Mouse (Mus musculus) forebrain, postnatal 0 days (tissue): ENCODE data around the gene Tnfrsf17. TPM values are rescaled to one million over a fixed set of nuclear protein-coding genes. Genes with fewer than 3 reads are reported as not detected.
A peak's percentile ranks its signal among the peaks of the same experiment; 100 is the strongest.

Experiments used
- ATAC-seq: fragments of 200-750 bp; cut with Nextera tagmentation; 2 replicates; pipeline ENCODE4 v1.8.0; 2017; ENCODE audit warnings: mild to moderate bottlenecking, moderate library complexity
- DNase-seq: peaks from one replicate; pipeline ENCODE4 v3.0.0-alpha.2; 2015
- H3K27ac ChIP-seq: fragments of 300-500 bp; sonication (generic); 2 replicates; pipeline ENCODE4 v1.5.1; 2014; ENCODE audit warnings: low read depth, mild to moderate bottlenecking, antibody characterized with exemption, low read length, moderate library complexity, mixed read lengths
- H3K27me3 ChIP-seq: fragments of 300-500 bp; sonication (generic); 2 replicates; pipeline ENCODE4 v1.6.1; 2014; ENCODE audit warnings: mild to moderate bottlenecking, low read length, mixed read lengths; ENCODE audit not compliant: insufficient read depth
- H3K36me3 ChIP-seq: fragments of 300-500 bp; sonication (generic); 2 replicates; pipeline ENCODE4 v1.6.1; 2014; ENCODE audit warnings: mild to moderate bottlenecking, moderate library complexity; ENCODE audit not compliant: insufficient read depth
- H3K4me1 ChIP-seq: fragments of 300-500 bp; sonication (generic); 2 replicates; pipeline ENCODE4 v1.6.1; 2014; ENCODE audit warnings: antibody characterized with exemption; ENCODE audit not compliant: insufficient read depth
- H3K4me2 ChIP-seq: fragments of 300-500 bp; sonication (generic); 2 replicates; pipeline ENCODE4 v1.6.1; 2014; ENCODE audit warnings: low read depth, mild to moderate bottlenecking, moderate library complexity
- H3K4me3 ChIP-seq: fragments of 300-500 bp; sonication (generic); 2 replicates; pipeline ENCODE4 v1.5.1; 2014; ENCODE audit warnings: low read depth, low read length, mixed read lengths
- H3K9ac ChIP-seq: fragments of 300-500 bp; sonication (generic); 2 replicates; pipeline ENCODE4 v1.6.1; 2014; ENCODE audit warnings: mild to moderate bottlenecking
- H3K9me3 ChIP-seq: fragments of 300-500 bp; sonication (generic); 2 replicates; pipeline ENCODE4 v1.6.1; 2016; ENCODE audit warnings: low read length
- CTCF ChIP-seq: sonication (generic); IDR thresholded peaks from 2 replicates; pipeline ENCODE4 v1.5.1; 2016; ENCODE audit warnings: antibody characterized with exemption, control low read depth, low read depth
- WGBS: fragments of 180-500 bp; shearing (Covaris S2); extraction: QIAGEN DNeasy Blood & Tissue Kit; methylation state at CpG from one replicate; pipeline ENCODE4 v1.1.7; 2014; 5-methylcytosine and 5-hydroxymethylcytosine counted together
- polyA plus RNA-seq: library from polyadenylated mRNA; unstranded; fragments of >200 nt; fragmentation: Nextera tagmentation; extraction: Ambion mirVana; gene quantifications from 2 replicates; pipeline ENCODE4 v1.2.1, GENCODE M21; 2015
- total RNA-seq: library from RNA; depleted of rRNA; stranded (reverse); fragments of >200 nt; gene quantifications from 2 replicates; pipeline ENCODE4 v1.2.3, GENCODE M21; 2014; rRNA removed

Gene Tnfrsf17
- total and polyA plus RNA-seq, 2 experiments from 2014 or later: 0.19 TPM; not detected in 1

GRCm38 (mm10) chr16:11368412-11368811, 54.8 kb downstream of the Tnfrsf17 start:
- Histone ChIP-seq H3K4me3 (no peak overlapping the region), H3K36me3 (peaks cover 7% of the 10 kb centered on the region; the same call in 1 of the 2 replicates), H3K4me1 (no peaks in the 10 kb centered on the region), H3K9ac (no peak overlapping the region), H3K27me3 (no peaks in the 10 kb centered on the region), H3K9me3 (no peaks in the 10 kb centered on the region), H3K4me2 (no peak overlapping the region), H3K27ac (no peak overlapping the region)
- DNase-seq (no peak), ATAC-seq (no peak)
- no peak for TF ChIP-seq CTCF
- 93% methylated on average over 3 of the region's 3 CpGs for WGBS

GRCm38 (mm10) chr16:11369162-11369561, 55.5 kb downstream of the Tnfrsf17 start:
- DNase-seq (no peak), ATAC-seq (no peak)
- Histone ChIP-seq H3K4me1 (no peaks in the 10 kb centered on the region), H3K4me2 (no peak overlapping the region), H3K9me3 (no peaks in the 10 kb centered on the region), H3K27me3 (no peaks in the 10 kb centered on the region), H3K4me3 (no peak overlapping the region), H3K27ac (no peak overlapping the region), H3K9ac (no peak overlapping the region), H3K36me3 (peaks cover 7% of the 10 kb centered on the region; the same call in 1 of the 2 replicates)
- TF ChIP-seq CTCF: no peak
- WGBS: 38% methylated on average over 4 of the region's 4 CpGs

- Histone ChIP-seq H3K27ac (no peak overlapping the region), H3K27me3 (no peaks in the 10 kb centered on the region), H3K9me3 (no peaks in the 10 kb centered on the region), H3K4me1 (no peaks in the 10 kb centered on the region), H3K4me2 (no peak overlapping the region), H3K36me3 (peaks cover 7% of the 10 kb centered on the region; the same call in 1 of the 2 replicates), H3K9ac (no peak overlapping the region), H3K4me3 (no peak overlapping the region)
- DNase-seq: peak; percentile 16
- 0 out of 2 replicates have a peak, but pooled peaks have one; percentile 36 for ATAC-seq
- WGBS: 0% methylated on average over 1 of the region's 1 CpGs
- TF ChIP-seq CTCF: no peak
Observed at GRCm38 (mm10) chr16:11369642-11370041, 56.0 kb downstream of the Tnfrsf17 start.

Other genes with a start within 250 kb of the Tnfrsf17 start
- 11.4 and 16.9 TPM in 2 replicates for gene Litaf, start 247.7 kb upstream of the Tnfrsf17 start, total RNA-seq
- 20.7 and 24.0 TPM in 2 replicates for gene Litaf, start 247.7 kb upstream of the Tnfrsf17 start, polyA plus RNA-seq
- gene Txndc11, start 179.2 kb upstream of the Tnfrsf17 start, total RNA-seq: 40.5 and 43.8 TPM in 2 replicates
- gene Txndc11, start 179.2 kb upstream of the Tnfrsf17 start, polyA plus RNA-seq: 26.8 and 29.9 TPM in 2 replicates
- 61.7 and 76.6 TPM in 2 replicates for gene Zc3h7a, start 137.4 kb upstream of the Tnfrsf17 start, total RNA-seq
- gene Zc3h7a, start 137.4 kb upstream of the Tnfrsf17 start, polyA plus RNA-seq: 20.3 and 32.2 TPM in 2 replicates
- gene Rsl1d1, start 110.5 kb upstream of the Tnfrsf17 start, total RNA-seq: 96.1 and 96.3 TPM in 2 replicates
- 157 and 175 TPM in 2 replicates for gene Rsl1d1, start 110.5 kb upstream of the Tnfrsf17 start, polyA plus RNA-seq
- 70.2 and 74.7 TPM in 2 replicates for gene Gspt1, start 59.5 kb upstream of the Tnfrsf17 start, total RNA-seq
- gene Gspt1, start 59.5 kb upstream of the Tnfrsf17 start, polyA plus RNA-seq: 37.8 and 46.9 TPM in 2 replicates
- gene Snx29, start 9.1 kb downstream of the Tnfrsf17 start, total RNA-seq: 17.7 and 20.6 TPM in 2 replicates
- gene Snx29, start 9.1 kb downstream of the Tnfrsf17 start, polyA plus RNA-seq: 2.2 and 5.8 TPM in 2 replicates